ENCODE assay signal across 23 mouse cellular contexts in genomic region chr8:71967261-71967660, GRCm38 (mm10).
"Had no signal": no experiment of that assay in that cellular context is flagged by ENCODE, and none has a peak within 500 bp of the region (broad histone marks: within the 10 kb centered on the region; RNA-seq: fewer than 3 reads in every experiment).

No protein-coding gene starts in this region.

- H3K4me1 ChIP-seq: hindbrain, embryonic 10.5 days; hindbrain, embryonic 12.5 days; intestine, embryonic 15.5 days; limb, embryonic 13.5 days; limb, embryonic 15.5 days; liver, embryonic 13.5 days had no signal

- DNase-seq: gastrocnemius, adult 2 months; gastrocnemius, postnatal 10 days; gastrocnemius, postnatal 25 days; heart, adult 2 months; heart, postnatal 10 days; heart, postnatal 4 days; kidney, adult 18-20 months; kidney, adult 8-10 months; kidney, postnatal 10 days; kidney, postnatal 25 days; kidney, postnatal 4 days; liver, embryonic 13.5 days had no signal

- H3K9ac ChIP-seq: hindbrain, embryonic 12.5 days; hindbrain, embryonic 14.5 days; intestine, embryonic 15.5 days; limb, embryonic 13.5 days; limb, embryonic 15.5 days; liver, embryonic 13.5 days had no signal

- ATAC-seq: hindbrain, embryonic 16.5 days; inflammation-experienced regulatory T-cells, adult 6 months; intestine, embryonic 15.5 days; intestine, postnatal 0 days had no signal

- H3K27me3 ChIP-seq: hindbrain, embryonic 12.5 days; intestine, embryonic 15.5 days; limb, embryonic 13.5 days; limb, embryonic 15.5 days; liver, embryonic 13.5 days had no signal

- H3K4me2 ChIP-seq: hindbrain, embryonic 12.5 days; hindbrain, embryonic 14.5 days; intestine, embryonic 15.5 days; limb, embryonic 13.5 days; limb, embryonic 15.5 days; liver, embryonic 13.5 days had no signal

- H3K9me3 ChIP-seq: intestine, embryonic 15.5 days; limb, embryonic 15.5 days; liver, embryonic 13.5 days had no signal

- H3K27ac ChIP-seq: gastrocnemius, adult 2 months; heart, adult 2 months; hindbrain, embryonic 10.5 days; hindbrain, embryonic 12.5 days; hindbrain, embryonic 14.5 days; intestine, embryonic 15.5 days; layer of hippocampus, adult 2 months; left cerebral cortex, adult 2 months; limb, embryonic 13.5 days; limb, embryonic 15.5 days; liver, embryonic 13.5 days had no signal

- H3K4me3 ChIP-seq: gastrocnemius, adult 2 months; heart, adult 2 months; hindbrain, embryonic 10.5 days; hindbrain, embryonic 12.5 days; intestine, embryonic 15.5 days; layer of hippocampus, adult 2 months; left cerebral cortex, adult 2 months; limb, embryonic 13.5 days; limb, embryonic 15.5 days; liver, embryonic 13.5 days had no signal
